Mouse (Mus musculus) ES-E14 (cell line): ENCODE measurements around the gene Cib4.

Experiments used
- HCFC1 ChIP-seq: IDR thresholded peaks from 2 replicates; pipeline ENCODE4 v1.6.1; 2012; ENCODE audit warnings: low read length, inconsistent platforms, borderline replicate concordance; ENCODE audit not compliant: insufficient read depth
- MAFK ChIP-seq: IDR thresholded peaks from 2 replicates; pipeline ENCODE4 v1.6.1; 2014; ENCODE audit warnings: mild to moderate bottlenecking, low read depth, low read length, inconsistent platforms; ENCODE audit not compliant: insufficient read depth

GRCm38 (mm10) chr5:30553936-30554335 is 8.3 kb upstream of the Cib4 start:
- no peak for TF ChIP-seq HCFC1
- TF ChIP-seq MAFK: no peak
